Mouse (Mus musculus) brain, embryonic 18.5 days (tissue): ENCODE measurements around the gene Cdkn1c.

Experiments
- DNase-seq: peaks from one replicate; pipeline ENCODE4 v3.0.0-alpha.2; 2012; ENCODE audit warnings: low read depth, low spot score

The Cdkn1c gene

DNA sequence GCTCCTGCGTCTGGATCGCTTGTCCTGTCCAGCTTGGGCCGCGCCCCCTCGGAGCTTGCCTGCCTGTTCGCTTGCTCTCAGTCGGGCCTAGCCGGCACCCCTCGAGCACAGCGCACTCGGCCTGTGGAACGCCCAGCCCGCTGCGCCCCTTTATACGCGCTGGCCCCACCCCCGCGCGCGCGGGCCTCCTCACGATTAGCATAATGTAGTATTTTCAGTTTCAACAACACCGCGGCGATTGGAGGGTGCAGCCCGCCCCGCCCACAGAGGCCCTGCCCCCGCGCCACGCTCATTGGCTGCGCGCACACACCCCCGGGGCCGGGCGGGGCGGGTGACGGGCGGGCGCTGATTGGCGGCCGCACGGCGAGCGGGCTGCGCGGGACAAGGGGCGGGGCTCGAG lies at the start of gene Cdkn1c:
Gene Cdkn1c (minus strand): TSS at position 177 of the 400 bp plus-strand sequence.
- peak; percentile 82 for DNase-seq

DNA sequence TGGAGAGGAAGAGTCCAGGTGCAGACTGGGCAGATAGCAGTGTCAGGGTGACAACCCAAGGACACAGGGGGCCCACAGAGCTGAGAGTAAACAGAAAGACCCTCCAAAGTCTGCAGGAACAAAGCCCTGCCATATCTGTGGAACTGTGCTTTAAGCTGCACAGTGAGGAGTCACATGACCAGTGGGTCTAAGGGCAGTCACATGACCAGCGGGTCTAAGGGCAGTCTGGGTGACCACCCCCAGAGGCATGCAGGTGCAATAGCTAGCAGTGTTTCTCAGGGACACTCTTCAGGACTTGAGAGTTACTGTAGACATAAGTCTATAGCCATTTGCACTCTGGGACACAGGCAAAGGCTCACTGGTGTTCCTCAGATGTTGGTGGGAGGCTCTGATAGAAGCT lies 48.7 kb upstream of the Cdkn1c start:
- no peak for DNase-seq

DNA sequence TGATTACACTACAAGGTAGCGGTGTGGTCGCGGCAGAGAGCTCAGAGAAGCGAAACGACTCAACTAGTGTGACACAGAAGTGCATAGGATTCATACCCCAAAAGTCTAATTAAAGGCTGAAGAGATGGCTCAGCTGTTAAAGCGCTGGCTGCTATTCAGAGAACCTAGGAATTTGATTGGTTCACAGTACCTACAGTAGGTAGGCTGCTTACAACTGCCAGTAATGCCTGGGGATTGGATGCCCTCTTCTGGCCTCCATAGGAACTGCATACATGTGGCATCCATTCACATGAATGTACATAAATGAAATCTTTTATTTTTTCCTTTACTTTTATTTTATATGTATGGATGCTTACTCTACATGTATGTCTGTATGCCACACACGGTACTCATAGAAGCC lies 45.8 kb upstream of the Cdkn1c start:
- no peak for DNase-seq

DNA sequence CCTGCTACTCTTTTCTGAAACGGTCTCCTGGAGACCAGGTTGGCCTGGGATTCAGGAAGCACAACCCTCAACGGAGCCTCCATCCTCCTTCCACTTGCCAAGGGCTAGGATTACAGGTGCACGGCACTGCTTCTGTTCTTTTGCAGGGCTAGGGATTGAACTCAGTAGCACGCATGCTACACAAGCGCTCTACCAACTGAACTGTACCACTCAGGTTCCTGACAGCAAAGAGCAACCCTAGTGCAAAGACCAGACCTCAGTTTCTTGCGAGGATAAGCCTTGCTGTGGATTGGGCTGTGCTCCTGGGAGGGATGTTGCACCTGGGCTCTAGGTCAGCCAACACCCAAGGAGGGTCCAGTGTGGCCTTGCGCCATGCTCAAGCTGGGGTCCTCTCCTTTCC lies 45.4 kb upstream of the Cdkn1c start:
- no peak for DNase-seq

DNA sequence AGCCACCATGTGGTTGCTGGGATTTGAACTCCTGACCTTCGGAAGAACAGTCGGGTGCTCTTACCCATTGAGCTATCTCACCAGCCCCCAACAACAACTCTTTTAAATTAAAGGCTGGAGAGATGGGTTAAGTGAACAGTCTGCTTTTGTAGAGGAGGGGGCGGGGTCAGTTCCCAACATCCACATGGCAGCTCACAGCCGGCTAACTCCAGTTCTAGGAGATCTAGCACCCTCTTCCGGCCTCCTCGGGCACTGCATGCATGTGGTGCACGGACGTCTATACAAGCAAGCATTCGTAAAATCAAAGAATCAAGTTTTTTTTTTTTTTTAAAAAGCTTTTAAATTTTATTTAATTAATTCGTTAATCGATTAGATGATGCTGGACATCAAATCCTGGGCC lies 45.0 kb upstream of the Cdkn1c start:
- no peak for DNase-seq

DNA sequence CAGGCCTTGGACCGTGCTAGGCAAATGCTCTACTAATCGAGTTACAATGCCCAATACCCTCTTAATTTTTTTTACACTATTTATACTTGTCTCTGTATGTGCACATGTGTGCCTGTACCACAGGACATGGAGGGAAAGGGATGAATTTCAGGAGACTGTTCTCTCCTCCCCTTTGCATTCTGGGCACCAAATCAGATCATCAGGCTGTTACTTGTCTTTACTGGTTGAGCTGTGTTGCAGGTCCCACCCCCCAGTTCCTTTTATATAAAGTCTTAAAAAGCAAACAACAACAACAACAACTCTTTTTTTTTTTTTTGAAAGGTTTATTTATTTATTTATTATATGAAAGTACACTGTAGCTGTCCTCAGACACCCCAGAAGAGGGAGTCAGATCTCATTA lies 44.6 kb upstream of the Cdkn1c start:
- DNase-seq = no peak

DNA sequence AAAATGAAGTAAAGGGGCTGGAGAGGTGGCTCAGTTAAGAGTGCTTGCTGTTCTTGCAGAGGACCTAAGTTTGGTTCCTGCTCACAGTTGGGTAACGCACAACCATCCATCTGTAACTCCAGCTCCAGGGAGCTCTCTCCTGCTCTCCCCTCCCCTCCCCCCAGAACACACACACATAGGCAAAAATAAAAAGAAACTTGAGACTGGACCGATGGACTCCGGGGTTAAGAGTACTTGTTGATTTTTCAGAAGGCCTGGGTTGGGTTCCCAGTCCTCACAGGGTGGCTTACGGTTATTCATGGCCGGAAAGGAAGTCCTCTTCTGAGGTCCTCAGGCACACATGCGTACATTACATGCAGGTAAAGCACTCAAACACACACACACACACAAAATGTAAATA lies 43.1 kb upstream of the Cdkn1c start:
- no peak for DNase-seq

DNA sequence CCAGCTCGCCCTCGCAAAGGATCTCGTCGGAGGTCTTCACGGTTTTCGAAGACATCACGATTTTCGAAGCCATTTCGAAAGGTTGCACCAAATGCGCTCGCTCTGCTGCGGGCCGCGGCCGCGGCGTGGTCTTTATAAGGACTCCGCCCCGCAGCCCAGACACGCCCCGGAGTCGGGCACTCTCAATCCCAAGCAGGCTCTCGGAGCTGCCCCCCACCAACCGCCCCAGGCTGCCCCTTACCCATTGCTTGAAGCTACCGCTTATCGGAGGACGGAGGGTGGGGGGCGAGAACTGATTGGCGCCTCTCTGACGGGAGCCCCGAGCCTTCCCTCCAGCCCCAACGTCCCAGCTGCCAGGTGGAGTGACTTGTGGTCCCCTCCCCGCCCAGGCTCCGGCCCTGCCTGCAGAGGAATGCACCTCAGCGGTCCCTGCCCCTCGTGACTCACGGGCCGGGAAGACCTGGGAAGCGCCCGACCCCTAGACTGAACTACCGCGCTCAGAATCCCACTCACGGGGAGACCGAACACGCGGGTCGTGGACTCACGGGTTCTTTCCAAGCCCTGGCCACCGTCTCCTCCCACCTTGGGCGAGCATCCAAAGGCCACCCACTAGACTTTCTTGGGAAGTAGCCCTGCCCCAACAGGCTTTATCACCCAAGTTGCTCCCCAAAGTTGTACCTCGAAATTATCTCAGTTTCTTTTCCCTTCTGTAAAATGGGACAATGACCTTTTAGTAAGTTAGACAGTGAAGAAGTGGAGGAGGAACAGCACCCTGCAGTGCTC lies 41.8 kb upstream of the Cdkn1c start, which contains the start of gene Phlda2:
Gene Phlda2 (minus strand): TSS at position 733 of the 783 bp plus-strand sequence.
- no peak for DNase-seq

DNA sequence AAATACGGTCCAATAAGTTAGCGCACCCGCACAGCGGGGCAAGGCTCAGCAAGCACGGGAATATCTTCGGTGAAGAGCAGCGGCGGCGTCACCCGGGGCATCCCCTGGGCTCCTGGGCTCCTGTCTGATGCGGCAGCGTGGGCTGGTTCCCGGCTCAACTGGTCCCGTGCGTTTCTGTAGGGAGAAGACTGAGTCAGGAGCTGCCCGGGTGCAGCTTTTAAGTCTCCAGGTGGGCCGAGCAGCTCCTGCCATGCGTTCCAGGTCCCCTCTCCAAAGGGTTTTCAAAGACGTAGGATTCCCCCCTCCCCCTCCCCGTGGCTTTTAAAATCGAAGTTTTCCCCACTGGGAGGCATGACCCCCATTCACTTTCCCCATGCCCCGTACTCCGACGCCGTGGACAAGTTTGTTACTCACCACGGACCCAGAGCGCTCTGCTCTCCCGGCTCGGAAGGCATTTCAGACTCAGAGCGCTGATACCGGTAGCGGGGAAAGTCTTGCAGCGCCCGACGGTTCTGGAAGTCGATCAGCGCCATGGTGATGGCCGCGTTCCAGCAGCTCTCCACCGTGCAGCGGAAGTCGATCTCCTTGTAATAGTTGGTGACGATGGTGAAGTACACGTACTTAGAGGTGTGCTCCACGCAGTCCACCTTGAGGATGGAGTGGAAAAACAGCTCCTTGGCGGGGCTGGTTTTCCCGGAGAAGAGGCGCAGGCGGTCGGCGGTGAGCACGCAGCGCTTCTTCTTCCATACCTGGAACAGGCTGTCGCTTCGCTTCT lies 41.0 kb upstream of the Cdkn1c start:
- no peak for DNase-seq

DNA sequence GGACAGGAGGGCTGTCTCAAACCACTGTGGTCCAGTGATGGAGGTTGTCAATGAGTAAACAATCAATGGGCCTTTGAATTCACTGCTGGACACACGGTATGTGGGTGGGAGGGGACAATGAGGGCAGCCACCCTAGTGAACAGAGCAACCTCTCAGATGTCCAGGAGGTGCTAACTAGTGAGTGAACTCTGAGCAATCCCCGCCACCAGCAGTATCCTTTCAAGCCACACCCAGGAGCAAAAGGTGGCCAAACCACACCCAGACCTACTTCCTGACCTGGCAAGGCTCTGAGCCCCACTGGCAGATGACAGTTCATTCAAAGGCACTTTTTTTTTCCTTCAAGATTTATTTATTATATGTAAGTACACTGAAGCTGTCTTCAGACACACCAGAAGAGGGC lies 40.1 kb upstream of the Cdkn1c start:
- no peak for DNase-seq

DNA sequence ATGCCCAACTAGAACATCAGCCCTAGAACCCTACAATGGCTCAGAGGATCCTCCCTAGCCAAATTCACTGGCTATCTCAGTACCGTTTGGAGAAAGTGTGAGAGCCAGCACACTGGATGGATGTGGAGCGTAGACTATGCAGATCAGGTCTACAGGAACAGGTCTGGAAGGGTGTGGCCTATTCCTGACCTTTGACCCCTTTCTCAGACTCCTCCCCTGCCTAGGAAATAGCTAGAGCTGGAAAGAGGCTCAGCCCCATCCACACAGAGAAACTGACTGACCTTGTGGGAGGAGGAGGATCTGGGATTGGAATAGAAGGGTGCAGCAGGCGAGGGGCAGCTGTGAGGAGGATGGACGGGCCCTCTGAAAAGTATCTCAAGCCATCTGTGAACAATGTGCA lies 37.7 kb upstream of the Cdkn1c start:
- no peak for DNase-seq

DNA sequence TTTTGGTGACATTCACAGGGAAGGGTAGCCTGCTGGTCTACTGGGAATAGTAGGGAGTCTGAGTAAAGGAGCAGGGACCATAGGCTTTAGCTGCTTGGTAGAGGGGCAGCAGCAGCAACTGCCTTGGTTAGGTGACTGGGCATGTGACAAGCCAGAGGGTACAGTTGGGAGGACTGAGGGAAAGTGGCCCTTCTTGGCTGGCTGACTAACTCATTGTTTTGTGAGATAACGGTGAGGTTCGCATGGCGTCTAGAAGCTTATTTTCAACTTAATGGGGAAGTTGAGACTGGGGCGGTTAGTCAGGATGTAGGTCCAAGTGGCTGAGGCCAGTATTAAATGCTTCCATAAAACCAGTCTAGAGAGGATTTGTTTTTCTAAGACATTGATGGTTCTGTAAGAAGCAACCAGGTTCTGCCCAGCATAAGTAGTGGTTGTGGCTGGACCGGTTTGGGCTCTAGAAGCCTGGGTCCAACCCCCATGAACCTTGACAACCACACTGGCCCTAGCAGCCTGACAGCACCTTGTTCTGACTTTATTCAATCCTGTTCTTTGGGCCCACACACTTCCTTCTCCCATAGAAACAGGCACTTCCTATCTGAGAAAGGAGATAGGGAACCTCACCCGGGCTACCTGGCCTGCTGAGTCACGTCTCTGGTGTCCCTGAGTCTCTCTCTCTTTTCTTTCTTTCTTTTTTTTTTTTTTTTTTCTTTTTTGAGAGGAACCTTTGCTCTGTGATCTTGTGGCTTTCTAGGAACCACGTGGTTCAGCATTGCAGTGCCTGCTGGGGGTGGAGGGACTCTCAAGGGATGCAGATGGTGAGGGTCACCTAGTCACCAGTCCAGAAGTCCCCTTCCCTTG lies 34.5 kb upstream of the Cdkn1c start:
- DNase-seq = no peak

DNA sequence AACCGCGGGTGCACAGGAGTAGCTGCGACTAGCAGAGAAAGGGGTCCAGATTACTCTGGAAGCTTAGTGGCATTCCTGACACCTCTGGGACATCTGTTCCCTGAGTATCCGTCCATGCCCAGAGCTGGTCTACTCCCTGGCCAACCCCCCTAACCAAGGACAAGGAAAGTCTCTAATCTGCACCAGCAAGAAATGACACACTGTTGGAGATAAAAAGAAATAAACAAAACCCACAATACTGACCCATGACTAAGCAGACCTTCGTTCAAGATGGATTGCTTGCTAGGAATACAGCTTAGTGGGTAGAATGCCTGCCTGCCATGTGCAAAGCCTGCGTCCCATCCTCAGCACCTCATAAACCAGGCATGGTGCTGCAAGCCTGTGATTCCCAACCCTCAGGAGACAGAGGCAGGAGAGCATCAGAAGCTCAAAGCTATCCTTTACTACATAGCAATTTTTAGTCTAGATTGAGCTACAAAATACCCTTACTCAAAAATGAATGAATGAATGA lies 32.8 kb upstream of the Cdkn1c start:
- no peak for DNase-seq

DNA sequence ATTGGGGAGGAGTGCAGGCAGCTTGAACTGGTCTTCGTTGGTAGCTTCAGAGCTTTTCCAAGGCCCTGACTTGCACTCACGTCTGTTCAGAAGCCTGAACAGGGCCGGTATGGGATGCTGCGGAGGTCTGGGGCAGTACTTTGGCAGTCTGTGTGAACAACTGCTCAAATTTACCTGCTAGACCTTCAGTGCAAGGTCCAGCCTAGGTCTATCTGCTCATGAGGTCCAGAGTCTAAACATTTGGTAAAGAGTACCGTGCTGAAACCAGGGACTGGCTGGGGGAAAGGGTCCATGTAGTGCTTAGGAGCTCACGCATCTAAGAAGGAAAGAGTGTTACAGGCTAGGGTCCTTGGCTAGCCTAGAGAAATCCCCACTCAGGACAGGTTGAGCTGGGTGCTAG lies 28.9 kb upstream of the Cdkn1c start:
- no peak for DNase-seq

DNA sequence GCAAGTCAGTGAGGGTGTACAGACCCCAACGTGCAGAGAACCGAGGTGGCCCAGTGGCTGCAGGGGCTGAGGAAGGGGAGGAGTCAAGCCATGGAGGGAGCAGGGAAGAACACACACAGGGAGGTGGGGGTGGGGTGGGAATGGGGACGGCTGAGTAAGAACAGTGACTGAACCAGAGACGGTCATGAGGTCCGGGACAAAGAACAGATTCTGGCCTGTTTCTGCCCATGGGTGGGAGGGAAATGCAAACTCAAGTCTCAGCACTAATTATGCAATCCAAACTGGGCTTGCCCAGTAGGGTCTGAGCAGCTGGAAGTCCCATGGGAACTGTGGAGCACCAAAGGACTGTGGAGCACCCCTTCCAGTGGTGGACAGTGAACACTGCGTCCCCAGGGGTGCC lies 21.7 kb upstream of the Cdkn1c start:
- DNase-seq = no peak

DNA sequence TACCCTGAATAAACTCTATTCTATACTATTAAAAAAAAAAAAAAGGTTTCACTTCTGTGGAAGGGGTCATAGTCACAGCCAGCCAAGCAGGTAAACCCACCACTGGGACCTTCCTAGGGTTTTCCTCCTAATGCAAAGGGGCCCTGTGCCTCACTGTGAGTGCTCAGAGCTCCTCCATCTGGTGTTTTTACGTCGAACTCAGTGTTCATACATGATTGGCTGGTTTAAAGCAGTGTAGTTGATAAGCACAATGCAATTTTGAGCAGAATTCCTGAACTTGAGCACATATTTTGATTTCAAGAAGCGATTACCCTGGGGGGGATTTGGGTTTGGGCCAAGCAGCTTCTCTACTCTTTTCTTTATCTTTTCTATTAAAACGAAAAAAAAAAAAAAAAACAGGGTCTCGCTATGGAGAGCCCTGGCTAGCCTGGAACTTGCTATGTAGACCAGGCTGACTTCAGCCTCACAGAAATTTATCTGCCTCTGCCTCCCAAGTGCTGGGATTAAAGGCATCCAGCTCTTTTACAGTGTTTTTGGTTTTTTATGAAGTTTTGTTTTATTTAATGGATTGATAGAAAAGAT lies 21.0 kb upstream of the Cdkn1c start:
- DNase-seq = no peak

DNA sequence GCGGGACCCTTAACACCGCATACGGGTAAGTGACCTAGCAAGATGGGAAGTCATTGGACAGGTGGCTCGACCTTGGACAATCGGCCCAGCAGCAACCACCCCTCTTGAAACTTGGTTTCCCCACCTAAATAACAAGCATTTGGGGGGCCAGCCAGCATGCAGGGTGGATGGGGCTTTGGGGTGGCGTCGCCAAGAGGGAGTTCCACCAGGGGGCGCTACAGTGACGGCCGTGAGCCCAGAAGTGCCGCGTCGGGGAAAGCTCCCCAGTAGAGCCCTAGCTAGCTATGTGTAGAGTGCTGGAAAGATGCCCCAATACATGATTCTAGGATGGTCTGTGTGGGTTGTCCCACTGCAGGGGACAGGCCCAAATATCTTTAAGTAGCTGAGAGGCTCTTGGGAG lies 19.6 kb upstream of the Cdkn1c start:
- no peak for DNase-seq

DNA sequence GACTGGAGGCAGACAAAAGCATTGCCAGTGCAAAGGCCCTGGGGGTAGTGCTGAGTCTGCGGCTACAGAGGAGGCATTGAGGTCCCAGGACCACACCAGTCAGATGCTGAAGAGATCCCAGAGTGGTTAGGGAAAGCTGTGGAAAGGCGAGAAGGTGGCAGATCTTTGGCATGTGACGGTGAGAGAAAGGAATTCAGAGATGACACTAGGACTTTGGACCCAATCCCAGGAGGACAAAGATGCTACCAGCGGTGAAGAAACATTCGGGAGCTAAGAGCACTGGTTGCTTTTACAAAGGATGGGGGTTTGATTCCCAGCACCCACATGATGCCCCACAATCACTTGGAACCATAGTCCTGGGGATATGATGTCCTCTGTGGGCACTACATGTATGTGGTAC lies 16.9 kb upstream of the Cdkn1c start:
- no peak for DNase-seq

DNA sequence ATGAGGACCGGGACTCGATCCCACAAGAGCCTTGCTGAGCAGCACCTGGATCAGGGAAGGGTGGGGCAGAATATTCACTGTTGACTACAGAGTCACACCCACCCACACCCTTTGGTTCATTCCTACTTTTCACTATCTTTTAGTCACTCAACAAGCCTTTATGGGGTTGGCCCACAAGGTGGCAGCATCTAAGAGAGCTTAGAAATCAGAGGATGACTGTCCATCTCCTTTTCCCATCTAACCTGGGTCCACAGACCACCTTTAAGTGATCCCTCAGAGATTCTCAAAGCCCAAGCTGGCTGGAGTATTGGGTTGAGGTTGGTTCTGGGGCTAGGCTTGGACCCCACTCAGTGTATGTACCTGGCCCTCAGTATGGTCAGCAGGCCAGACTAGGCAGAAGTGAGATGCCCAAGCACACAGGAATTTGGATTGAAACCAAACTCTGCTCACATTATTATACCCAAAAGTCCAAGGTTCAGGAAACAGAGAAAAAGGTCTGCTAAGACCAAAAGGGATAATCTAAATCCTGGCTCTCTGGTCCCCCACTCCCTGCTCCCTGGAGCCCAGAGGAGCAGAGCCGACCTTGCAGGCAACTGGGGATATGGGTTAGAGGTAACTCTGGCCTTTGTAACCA lies 16.0 kb upstream of the Cdkn1c start:
- no peak for DNase-seq

DNA sequence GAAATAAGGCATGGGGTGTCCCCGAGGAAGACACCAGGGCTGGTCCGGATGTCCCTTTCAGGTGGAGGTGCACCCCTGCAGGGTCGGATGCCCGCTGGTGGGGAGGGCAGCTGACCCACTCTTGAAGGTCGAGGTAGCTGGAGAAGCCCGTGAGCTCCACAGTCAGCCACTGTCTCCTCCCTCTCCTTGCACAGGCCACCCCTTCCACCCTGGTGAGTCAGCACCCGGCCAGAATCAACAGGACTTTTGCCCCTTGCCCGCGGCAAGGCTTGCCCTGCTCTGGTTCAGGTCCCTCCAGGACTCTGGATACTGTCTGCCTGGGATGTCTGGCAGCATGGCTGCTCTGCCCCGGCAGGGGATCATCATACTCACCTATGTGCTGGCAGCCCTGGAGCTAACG lies 15.0 kb upstream of the Cdkn1c start:
- DNase-seq = no peak

DNA sequence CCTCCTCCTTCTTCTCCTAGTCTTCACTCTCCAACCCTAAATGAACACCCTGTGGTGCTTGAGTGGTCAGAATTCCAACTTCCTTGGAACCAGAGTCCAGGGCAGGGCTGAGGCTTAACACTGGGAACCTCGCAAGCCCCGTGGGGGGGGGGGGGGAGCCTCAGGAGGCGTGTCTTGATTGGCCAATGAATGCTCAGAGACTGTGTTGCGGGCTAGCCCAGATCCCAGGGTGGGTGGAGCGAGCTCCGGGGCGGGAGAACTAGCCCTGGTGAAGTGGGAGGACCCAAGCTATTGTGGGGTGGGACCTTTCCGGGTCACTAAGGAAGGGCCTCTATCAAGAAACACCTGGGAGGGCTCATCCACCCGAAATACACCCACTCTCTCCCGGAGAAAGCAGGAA lies 14.0 kb upstream of the Cdkn1c start:
- no peak for DNase-seq
